Mouse (Mus musculus): ENCODE data around the gene Nat8f4. TPM values are rescaled to one million over a fixed set of nuclear protein-coding genes. Genes with fewer than 3 reads are reported as not detected.

The Nat8f4 gene
- polyA plus RNA-seq, 1 experiment from 2014 or later, result 1.5 TPM

DNA sequence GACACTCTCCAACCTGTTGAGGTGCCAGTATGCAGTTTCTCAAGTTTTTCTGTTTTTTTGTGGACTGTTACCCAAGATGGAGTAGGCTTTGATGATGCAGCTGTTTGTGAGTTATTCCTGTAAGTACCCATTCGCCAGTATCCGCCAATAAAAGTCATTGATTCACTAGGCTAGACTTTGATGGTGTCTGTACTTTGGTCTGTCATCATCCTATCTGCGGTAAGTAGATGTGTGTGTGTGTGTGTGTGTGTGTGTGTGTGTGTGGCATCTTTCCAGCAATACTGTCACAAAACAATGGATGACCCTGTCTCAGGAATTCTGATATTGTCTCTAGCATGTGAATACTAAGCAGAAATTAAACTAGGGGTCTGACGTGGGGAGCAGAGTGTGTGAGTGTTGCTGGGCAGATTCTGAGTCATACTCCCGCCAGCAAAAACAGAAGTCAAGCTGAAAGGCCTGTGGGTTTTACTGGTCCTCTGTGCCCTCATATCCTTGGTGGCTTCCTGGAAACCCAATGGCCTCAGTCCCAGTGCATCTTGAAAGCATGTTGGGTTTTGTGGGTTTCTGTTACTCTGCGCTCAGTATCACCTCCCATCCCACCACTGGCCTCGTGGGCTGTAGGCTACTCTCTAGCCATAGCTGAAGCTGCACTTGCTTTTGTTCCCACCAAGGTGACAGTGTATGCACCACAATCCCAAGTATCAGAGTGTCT, 53.5 kb downstream of the Nat8f4 start:
- no peak overlapping the region for H3K27ac ChIP-seq
- DNase-seq (ENCODE audit: low spot score), result no peak
- no peaks in the 10 kb centered on the region for H3K4me1 ChIP-seq
- no peaks in the 10 kb centered on the region for H3K36me3 ChIP-seq
- H3K27me3 ChIP-seq (ENCODE audit: insufficient read depth, poor library complexity, severe bottlenecking), result no peaks in the 10 kb centered on the region
- H3K9me3 ChIP-seq, result no peaks in the 10 kb centered on the region
- 82% methylated on average over 7 of the region's 7 CpGs for WGBS
- H3K4me3 ChIP-seq, result no peak overlapping the region

DNA sequence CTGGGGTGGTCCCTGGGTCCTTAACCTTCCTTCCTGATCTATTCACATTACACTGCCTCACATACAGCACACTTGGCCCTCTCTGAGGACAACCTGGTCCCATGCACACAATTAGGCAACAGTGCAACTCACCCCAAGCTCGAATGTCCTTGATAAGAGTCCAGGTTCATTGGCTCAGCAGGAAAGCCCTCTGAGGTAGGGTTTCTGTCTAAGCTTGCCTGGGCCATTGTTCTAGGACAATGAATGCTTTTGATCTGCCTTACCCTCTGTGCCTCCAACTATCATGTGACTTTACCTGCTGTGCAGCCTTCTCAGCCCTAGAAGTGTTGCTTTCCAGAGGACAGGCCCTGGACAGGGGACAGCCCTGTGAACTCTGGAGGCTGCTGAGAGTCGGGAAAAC, 55.4 kb downstream of the Nat8f4 start:
- Histone ChIP-seq H3K27me3 (ENCODE audit: insufficient read depth, poor library complexity, severe bottlenecking) (no peaks in the 10 kb centered on the region), H3K4me3 (no peak overlapping the region), H3K27ac (no peak overlapping the region), H3K4me1 (no peaks in the 10 kb centered on the region), H3K9me3 (no peaks in the 10 kb centered on the region), H3K36me3 (no peaks in the 10 kb centered on the region)
- WGBS, result 48% methylated on average over 2 of the region's 2 CpGs
- DNase-seq (ENCODE audit: low spot score), result no peak

Other genes starting within 250 kb of the Nat8f4 start
- gene Nat8f7, start 191.7 kb downstream of the Nat8f4 start, polyA plus RNA-seq (2016; fragmentation: Nextera tagmentation; extraction: Ambion mirVana), result 0.09 TPM in 1 of 2 replicates, not detected in the other
- 0.20 and 0.33 TPM in 2 replicates for gene Nat8f3, start 139.1 kb downstream of the Nat8f4 start, polyA plus RNA-seq (2016; fragmentation: Nextera tagmentation; extraction: Ambion mirVana)
- gene Nat8f6, start 83.9 kb downstream of the Nat8f4 start, polyA plus RNA-seq (2016; fragmentation: Nextera tagmentation; extraction: Ambion mirVana), result not detected in 2 replicates
- not detected in 2 replicates for gene Nat8f5, start 83.9 kb downstream of the Nat8f4 start, polyA plus RNA-seq (2016; fragmentation: Nextera tagmentation; extraction: Ambion mirVana)
- gene Nat8, start 72.8 kb downstream of the Nat8f4 start, polyA plus RNA-seq (2016; fragmentation: Nextera tagmentation; extraction: Ambion mirVana), result not detected in 2 replicates
- not detected in 2 replicates for gene Nat8f2, start 35.7 kb downstream of the Nat8f4 start, polyA plus RNA-seq (2016; fragmentation: Nextera tagmentation; extraction: Ambion mirVana)
- 24.5 and 28.8 TPM in 2 replicates for gene Tprkb, start 7.0 kb upstream of the Nat8f4 start, polyA plus RNA-seq (2016; fragmentation: Nextera tagmentation; extraction: Ambion mirVana)
- gene Nat8f1, start 10.8 kb upstream of the Nat8f4 start, polyA plus RNA-seq (2016; fragmentation: Nextera tagmentation; extraction: Ambion mirVana), result 4.3 and 5.8 TPM in 2 replicates
- gene Dusp11, start 56.8 kb upstream of the Nat8f4 start, polyA plus RNA-seq (2016; fragmentation: Nextera tagmentation; extraction: Ambion mirVana), result 38.0 and 39.9 TPM in 2 replicates
- not detected in 2 replicates for gene Figla, start 111.3 kb upstream of the Nat8f4 start, polyA plus RNA-seq (2016; fragmentation: Nextera tagmentation; extraction: Ambion mirVana)
- 12.1 and 16.0 TPM in 2 replicates for gene Add2, start 123.8 kb upstream of the Nat8f4 start, polyA plus RNA-seq (2016; fragmentation: Nextera tagmentation; extraction: Ambion mirVana)